Mouse (Mus musculus) olfactory bulb, adult 2 months (tissue): ENCODE data around the gene Olfr1015. TPM values are rescaled to one million over a fixed set of nuclear protein-coding genes. Genes with fewer than 3 reads are reported as not detected.

ENCODE experiments used
- H3K27ac ChIP-seq: fragments of 200-500 bp; 2 replicates; pipeline ENCODE4 v1.5.1; 2012; ENCODE audit warnings: low read depth, low read length; ENCODE audit not compliant: insufficient read depth
- H3K4me1 ChIP-seq: fragments of 200-500 bp; 2 replicates; pipeline ENCODE4 v1.6.1; 2012; ENCODE audit warnings: low read length; ENCODE audit not compliant: control insufficient read depth, insufficient read depth
- H3K4me3 ChIP-seq: fragments of 200-500 bp; 2 replicates; pipeline ENCODE4 v1.5.1; 2012; ENCODE audit warnings: mild to moderate bottlenecking, low read depth, low read length, moderate library complexity; ENCODE audit not compliant: insufficient read depth
- CTCF ChIP-seq: fragments of 200-500 bp; IDR thresholded peaks from 2 replicates; pipeline ENCODE4 v1.5.1; 2012; ENCODE audit warnings: low read depth, mild to moderate bottlenecking, low read length, moderate library complexity; ENCODE audit not compliant: insufficient read depth
- POLR2A ChIP-seq: fragments of 200-500 bp; IDR thresholded peaks from 2 replicates; pipeline ENCODE4 v1.6.1; 2012; ENCODE audit warnings: mild to moderate bottlenecking, low read depth, low read length, moderate library complexity; ENCODE audit not compliant: insufficient read depth
- WGBS: fragments of 180-500 bp; shearing (Covaris S2); methylation state at CpG from one replicate; pipeline ENCODE4 v1.1.7; 2018; 5-methylcytosine and 5-hydroxymethylcytosine counted together
- polyA plus RNA-seq: library from polyadenylated mRNA; stranded (reverse); fragments of >200 nt; gene quantifications from 2 replicates; pipeline ENCODE4 v1.2.4, GENCODE M21; 2012; ENCODE audit warnings: low replicate concordance; ENCODE audit not compliant: missing spikeins, insufficient read depth, insufficient read length

The Olfr1015 gene
- polyA plus RNA-seq, result not detected in 2 replicates

DNA sequence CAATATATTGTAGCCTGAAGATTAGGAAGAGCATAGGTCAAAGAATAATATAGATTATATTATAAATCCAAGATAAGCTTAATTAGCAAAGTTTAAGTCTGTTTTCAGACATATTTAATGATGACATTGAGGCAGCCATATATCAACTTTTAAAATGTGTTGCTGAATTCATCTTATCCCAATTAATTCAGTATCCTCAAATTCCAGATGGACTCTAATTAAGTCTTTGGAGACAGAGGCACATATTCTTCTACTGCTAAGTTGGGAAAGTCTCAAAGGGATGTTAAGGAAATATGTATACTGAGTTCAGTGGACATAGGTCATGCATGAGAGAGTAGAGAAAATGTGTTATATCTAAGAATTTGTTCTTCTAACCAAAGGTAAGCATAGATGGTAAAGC, at the start of gene Olfr1015:
Gene Olfr1015, plus strand, starts transcription at position 301 of the 400 bp plus-strand sequence.
- H3K4me3 ChIP-seq, result no peak within 1 kb of the TSS
- H3K27ac ChIP-seq, result no peak within 1 kb of the TSS
- no peaks in the 10 kb centered on the region for H3K4me1 ChIP-seq
- TF ChIP-seq POLR2A, result no peak
- no peak for TF ChIP-seq CTCF

DNA sequence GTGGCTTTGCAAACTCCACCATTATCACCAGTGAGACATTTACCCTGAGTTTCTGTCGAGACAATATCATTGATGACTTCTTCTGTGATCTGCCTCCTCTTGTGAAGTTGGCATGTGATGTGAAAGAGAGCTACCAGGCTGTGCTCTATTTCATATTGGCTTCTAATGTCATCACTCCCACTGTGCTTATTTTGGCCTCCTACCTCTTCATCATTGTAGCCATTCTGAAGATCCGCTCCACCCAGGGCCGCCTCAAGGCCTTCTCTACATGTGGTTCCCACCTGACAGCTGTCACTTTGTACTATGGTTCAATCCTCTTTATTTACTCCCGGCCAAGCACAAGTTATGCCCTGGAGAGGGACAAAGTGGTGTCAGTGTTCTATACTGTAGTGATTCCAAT, 28.0 kb upstream of the Olfr1015 start:
- TF ChIP-seq CTCF (no peak), POLR2A (no peak)
- no peaks in the 10 kb centered on the region for H3K4me1 ChIP-seq
- no peak overlapping the region for H3K4me3 ChIP-seq
- WGBS, result 80% methylated on average over 4 of the region's 4 CpGs
- no peak overlapping the region for H3K27ac ChIP-seq

DNA sequence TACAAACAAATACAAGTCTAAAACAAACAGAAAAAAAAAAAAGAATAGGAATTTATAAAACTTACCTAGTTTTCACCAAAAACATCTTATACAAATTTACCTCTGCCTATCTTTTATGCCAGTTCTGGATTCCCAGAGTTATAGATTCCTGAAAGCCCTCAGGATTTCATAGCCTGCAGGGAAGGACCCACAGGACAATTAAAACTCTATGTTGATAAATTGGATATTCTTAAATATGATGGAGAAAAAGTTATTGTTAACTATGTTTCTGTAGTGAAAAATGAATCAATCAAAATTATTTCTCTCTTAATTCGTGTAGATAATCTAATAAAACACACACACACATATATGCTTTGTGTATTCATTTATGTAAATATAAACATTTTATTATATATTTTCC, 19.2 kb upstream of the Olfr1015 start, which contains the start of gene Olfr1012:
Gene Olfr1012, minus strand, starts transcription at position 101 of the 400 bp plus-strand sequence.
- H3K4me3 ChIP-seq, result no peak within 1 kb of the TSS
- WGBS, result 71% methylated on average over 1 of the region's 1 CpGs
- H3K4me1 ChIP-seq, result no peaks in the 10 kb centered on the region
- H3K27ac ChIP-seq, result no peak within 1 kb of the TSS
- TF ChIP-seq CTCF, result no peak
- TF ChIP-seq POLR2A, result no peak

DNA sequence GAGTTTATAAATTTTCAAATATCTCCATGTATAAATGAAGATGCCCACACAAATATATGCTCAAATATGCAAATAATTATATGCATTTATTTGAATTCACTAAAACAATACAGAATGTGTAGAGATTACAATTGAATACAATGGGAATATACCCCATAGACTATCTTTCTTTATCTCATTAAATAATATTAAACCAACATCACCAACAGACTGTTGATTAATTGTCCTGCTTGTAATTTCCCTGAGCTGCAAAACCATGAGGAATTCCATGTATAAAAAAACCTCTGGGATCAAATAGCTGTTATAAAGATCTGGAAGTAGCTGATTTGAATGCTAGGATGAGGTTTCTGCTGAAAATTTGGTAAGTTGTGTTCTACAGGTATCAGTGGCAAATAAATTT, 15.0 kb upstream of the Olfr1015 start, which contains the start of gene Olfr1013:
Gene Olfr1013, plus strand, starts transcription at position 301 of the 400 bp plus-strand sequence.
- no peak for TF ChIP-seq CTCF
- TF ChIP-seq POLR2A, result no peak

DNA sequence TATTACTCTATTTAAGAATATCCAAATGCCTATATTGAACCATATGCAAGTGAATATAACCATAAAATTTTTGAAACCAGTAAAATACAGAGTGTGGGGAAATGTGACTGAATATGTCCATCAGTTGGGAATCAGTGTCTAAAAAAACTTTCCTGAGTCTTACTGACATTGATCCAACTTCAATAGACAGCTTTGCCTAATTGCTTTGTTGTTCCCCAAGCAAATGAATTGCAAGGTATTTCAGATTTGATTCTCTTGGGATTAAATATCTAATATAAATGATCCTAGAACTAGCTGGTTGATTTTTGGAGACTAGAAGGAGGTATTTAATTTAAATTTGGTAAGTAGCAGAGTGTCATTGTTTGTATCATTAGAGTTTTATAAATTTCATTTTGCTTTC, 9.4 kb upstream of the Olfr1015 start, which contains the start of gene Olfr1014:
Gene Olfr1014, plus strand, starts transcription at position 301 of the 400 bp plus-strand sequence.
- TF ChIP-seq CTCF, result no peak
- no peak for TF ChIP-seq POLR2A
- Histone ChIP-seq H3K4me3 (no peak within 1 kb of the TSS), H3K4me1 (no peaks in the 10 kb centered on the region), H3K27ac (no peak within 1 kb of the TSS)

More for the DNA sequence above, 15.0 kb upstream of the Olfr1015 start, which contains the start of gene Olfr1013:
- H3K4me1 ChIP-seq, result no peaks in the 10 kb centered on the region
- H3K4me3 ChIP-seq, result no peak within 1 kb of the TSS
- no peak within 1 kb of the TSS for H3K27ac ChIP-seq

DNA sequence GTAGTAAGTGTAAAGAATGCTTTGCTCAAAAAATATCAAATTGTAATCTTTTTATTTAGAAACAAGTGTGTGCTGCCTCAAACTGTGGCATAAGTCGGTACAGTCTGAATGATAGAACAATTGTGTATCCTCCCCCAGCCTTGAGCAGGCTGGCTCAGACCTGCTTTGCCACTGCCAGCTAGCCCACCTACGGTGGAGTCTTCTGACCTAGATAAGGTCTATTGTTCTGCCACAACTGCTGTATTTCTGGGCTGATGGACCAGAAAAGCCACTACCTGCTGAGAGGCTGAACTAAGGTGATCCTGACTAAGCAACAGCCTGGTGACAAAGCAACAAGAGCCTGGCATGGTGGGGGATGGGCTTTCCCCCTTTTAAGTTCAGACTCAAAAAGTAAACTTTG, 10.5 kb downstream of the Olfr1015 start:
- no peak for TF ChIP-seq CTCF
- TF ChIP-seq POLR2A, result no peak
- WGBS, result 11% methylated on average over 2 of the region's 2 CpGs
- Histone ChIP-seq H3K4me3 (no peak overlapping the region), H3K27ac (no peak overlapping the region), H3K4me1 (no peaks in the 10 kb centered on the region)

DNA sequence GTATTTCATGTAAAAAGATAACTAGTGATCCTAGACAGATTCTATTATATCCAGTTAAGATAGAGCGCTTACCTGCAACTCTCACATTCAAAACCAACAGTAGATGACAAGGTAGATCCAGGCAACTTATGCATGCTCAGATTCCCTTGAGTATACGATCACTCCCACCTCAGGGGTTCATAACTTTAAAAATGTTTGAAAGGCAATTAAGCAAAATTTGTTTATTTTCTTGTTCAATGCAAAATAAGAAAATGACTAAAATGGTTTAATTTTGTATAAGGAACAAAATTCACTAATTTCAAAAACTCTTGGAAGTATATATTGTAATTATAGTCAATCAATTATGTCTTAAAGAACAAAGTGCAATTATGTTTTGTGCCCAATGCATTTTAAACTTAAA, 20.6 kb downstream of the Olfr1015 start, which contains the start of gene Olfr1016:
Gene Olfr1016, minus strand, starts transcription at position 101 of the 400 bp plus-strand sequence.
- 93% methylated on average over 2 of the region's 2 CpGs for WGBS

DNA sequence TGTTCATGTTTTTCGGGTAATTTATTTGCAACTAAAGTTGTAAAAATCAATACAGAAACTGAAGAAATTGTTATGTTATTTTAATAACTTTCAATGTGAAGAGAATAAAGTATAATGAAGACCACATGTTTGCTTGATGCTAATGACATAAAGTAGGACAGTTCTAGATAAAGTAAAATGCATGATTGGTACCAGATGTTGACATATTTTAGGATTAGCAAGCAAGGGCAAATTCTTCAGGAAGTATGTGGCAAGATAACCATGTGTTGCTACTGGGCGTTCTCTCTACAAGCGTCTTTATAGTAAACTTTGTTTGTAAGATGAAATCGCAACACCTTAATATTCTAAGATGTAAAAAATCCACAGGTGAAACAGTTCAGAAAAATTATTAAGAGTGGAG, 22.7 kb downstream of the Olfr1015 start:
- no peaks in the 10 kb centered on the region for H3K4me1 ChIP-seq
- TF ChIP-seq CTCF, result no peak
- TF ChIP-seq POLR2A, result no peak
- no peak overlapping the region for H3K4me3 ChIP-seq
- H3K27ac ChIP-seq, result no peak overlapping the region
- WGBS, result 92% methylated on average over 4 of the region's 4 CpGs

More for the DNA sequence above, 20.6 kb downstream of the Olfr1015 start, which contains the start of gene Olfr1016:
- H3K4me3 ChIP-seq, result no peak within 1 kb of the TSS
- no peaks in the 10 kb centered on the region for H3K4me1 ChIP-seq
- H3K27ac ChIP-seq, result no peak within 1 kb of the TSS
- TF ChIP-seq CTCF (no peak), POLR2A (no peak)

DNA sequence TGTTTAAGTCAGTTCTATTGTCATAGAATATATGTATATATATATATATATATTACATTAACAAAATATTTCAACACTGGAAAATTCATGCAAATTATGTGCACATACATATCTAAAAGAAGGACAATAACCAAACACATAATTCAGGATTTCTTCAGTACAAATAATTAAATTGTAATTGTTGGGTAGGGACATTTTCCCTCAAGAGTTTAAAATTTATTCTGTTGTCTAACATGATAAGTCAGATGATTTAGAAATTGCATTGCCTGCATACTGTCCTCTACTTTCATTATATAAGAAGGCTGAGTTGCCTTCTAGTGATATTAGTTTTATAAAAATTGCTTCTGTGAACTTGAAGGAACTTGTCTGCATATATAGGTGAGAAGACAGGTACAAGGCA, 36.4 kb downstream of the Olfr1015 start, which contains the start of gene Olfr1018:
Gene Olfr1018, plus strand, starts transcription at position 301 of the 400 bp plus-strand sequence.
- no peak within 1 kb of the TSS for H3K4me3 ChIP-seq
- TF ChIP-seq CTCF (no peak), POLR2A (no peak)
- H3K27ac ChIP-seq, result no peak within 1 kb of the TSS
- H3K4me1 ChIP-seq, result no peaks in the 10 kb centered on the region

Other genes with a start within 250 kb of the Olfr1015 start
- not detected in 2 replicates for gene Olfr996, start 202.8 kb upstream of the Olfr1015 start, polyA plus RNA-seq
- gene Olfr998, start 193.1 kb upstream of the Olfr1015 start, polyA plus RNA-seq, result not detected in 2 replicates
- not detected in 2 replicates for gene Olfr1000, start 170.1 kb upstream of the Olfr1015 start, polyA plus RNA-seq
- gene Olfr1002, start 131.3 kb upstream of the Olfr1015 start, polyA plus RNA-seq, result not detected in 2 replicates
- not detected in 2 replicates for gene Olfr154, start 117.6 kb upstream of the Olfr1015 start, polyA plus RNA-seq
- not detected in 2 replicates for gene Olfr1006, start 103.2 kb upstream of the Olfr1015 start, polyA plus RNA-seq
- gene Olfr1008, start 92.6 kb upstream of the Olfr1015 start, polyA plus RNA-seq, result not detected in 2 replicates
- not detected in 2 replicates for gene Olfr1009, start 66.6 kb upstream of the Olfr1015 start, polyA plus RNA-seq
- not detected in 2 replicates for gene Olfr1012, start 19.3 kb upstream of the Olfr1015 start, polyA plus RNA-seq
- gene Olfr1013, start 14.9 kb upstream of the Olfr1015 start, polyA plus RNA-seq, result not detected in 2 replicates
- not detected in 2 replicates for gene Olfr1014, start 9.3 kb upstream of the Olfr1015 start, polyA plus RNA-seq
- not detected in 2 replicates for gene Olfr1016, start 20.5 kb downstream of the Olfr1015 start, polyA plus RNA-seq
- gene Olfr1018, start 36.5 kb downstream of the Olfr1015 start, polyA plus RNA-seq, result not detected in 2 replicates
- gene Olfr1019, start 63.5 kb downstream of the Olfr1015 start, polyA plus RNA-seq, result not detected in 2 replicates
- not detected in 2 replicates for gene Olfr1020, start 65.0 kb downstream of the Olfr1015 start, polyA plus RNA-seq
- gene Olfr1022, start 86.6 kb downstream of the Olfr1015 start, polyA plus RNA-seq, result not detected in 2 replicates
- not detected in 2 replicates for gene Olfr1023, start 103.6 kb downstream of the Olfr1015 start, polyA plus RNA-seq
- not detected in 2 replicates for gene Olfr1024, start 123.0 kb downstream of the Olfr1015 start, polyA plus RNA-seq
- gene Olfr1025-ps1, start 133.2 kb downstream of the Olfr1015 start, polyA plus RNA-seq, result not detected in 2 replicates
- not detected in 2 replicates for gene Olfr1026, start 139.5 kb downstream of the Olfr1015 start, polyA plus RNA-seq
- gene Olfr1028, start 168.4 kb downstream of the Olfr1015 start, polyA plus RNA-seq, result not detected in 2 replicates
- not detected in 2 replicates for gene Olfr1029, start 191.9 kb downstream of the Olfr1015 start, polyA plus RNA-seq
- not detected in 2 replicates for gene Olfr1030, start 197.3 kb downstream of the Olfr1015 start, polyA plus RNA-seq
- gene Olfr1031, start 208.3 kb downstream of the Olfr1015 start, polyA plus RNA-seq, result not detected in 2 replicates
- gene Olfr1032, start 223.5 kb downstream of the Olfr1015 start, polyA plus RNA-seq, result not detected in 2 replicates
- gene Olfr1033, start 238.6 kb downstream of the Olfr1015 start, polyA plus RNA-seq, result not detected in 2 replicates